Mouse (Mus musculus) urinary bladder, adult 2 months (tissue): Measurements from ENCODE around the gene Arid5b. TPM values are rescaled to one million over a fixed set of nuclear protein-coding genes. Genes with fewer than 3 reads are reported as not detected.

Experiments
- DNase-seq: peaks from one replicate; pipeline ENCODE4 v3.0.0; 2022; ENCODE audit warnings: low spot score
- polyA plus RNA-seq: library from polyadenylated mRNA; depleted of rRNA; stranded (reverse); fragments of >200 nt; gene quantifications from 2 replicates; pipeline ENCODE4 v1.2.3, GENCODE M21; 2012

Arid5b gene
- polyA plus RNA-seq, 1 experiment = 15.8 TPM

DNA sequence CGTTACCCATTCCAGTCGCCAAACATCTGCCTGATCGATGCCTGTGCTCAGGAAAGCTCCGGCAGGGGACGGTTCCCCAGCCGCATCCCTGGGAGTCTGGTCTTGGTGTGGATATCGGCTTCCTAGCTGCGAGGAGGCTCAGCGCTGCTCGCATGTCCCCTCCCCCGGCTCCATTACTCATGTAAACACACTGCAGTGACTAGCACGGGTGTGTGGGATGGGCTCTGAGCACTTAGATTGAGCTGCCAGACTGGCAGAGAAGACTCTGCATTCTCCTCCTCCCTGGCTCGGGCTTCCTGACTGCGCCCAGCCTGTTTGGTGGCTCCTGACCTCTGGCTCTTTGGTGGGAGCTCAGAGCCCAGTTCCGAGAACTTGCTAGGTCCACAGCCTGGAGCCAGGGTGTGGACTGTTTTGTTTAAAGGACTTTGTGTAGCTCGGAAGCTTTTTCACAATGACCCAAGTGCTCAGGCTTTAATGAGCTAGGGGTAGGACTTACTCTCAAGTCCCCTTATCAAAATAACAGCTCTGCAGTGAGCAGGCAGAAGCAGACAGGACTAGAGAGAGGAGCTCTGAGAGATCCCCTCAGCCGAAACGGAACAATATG is 142.0 kb downstream of the Arid5b start:
- peak; percentile 70 for DNase-seq

DNA sequence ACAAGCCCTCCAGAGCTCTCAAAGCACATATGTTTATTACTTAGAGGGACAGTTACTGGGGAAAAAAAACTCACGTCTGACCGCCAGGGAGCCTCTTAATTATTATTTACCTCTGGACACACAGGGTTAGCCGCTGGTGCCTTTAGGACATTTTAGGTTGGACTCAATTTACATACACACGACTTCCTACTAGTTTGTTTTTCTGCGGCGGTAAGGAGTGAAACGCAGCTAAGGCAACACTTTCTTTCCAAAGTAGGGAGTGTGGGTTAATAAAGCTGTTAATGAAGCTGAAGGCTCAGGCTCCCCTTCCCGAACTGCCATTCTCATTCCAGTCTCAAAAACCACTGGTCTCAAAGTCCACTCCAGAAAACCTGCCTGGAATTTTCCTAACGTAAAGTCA is 142.5 kb downstream of the Arid5b start:
- no peak for DNase-seq

DNA sequence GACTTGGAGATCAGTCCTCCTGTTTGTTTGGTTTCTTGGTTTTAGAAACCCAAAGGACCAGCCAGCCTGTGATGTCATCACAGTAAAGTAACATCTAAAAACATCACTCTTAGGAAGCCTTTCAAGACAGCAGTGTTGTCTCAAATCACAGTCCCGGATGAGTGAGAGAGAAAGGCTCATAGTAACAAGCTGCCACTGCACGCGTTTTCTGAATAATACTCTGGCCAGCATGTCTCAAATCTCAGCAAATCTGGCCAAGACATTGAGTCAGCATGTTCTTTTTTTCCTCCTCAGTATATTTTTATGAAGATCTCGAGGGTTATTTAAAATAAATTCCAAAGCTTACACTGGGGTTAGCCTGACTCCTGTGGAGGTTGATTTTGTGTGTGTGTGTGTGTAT is 143.1 kb downstream of the Arid5b start:
- no peak for DNase-seq

DNA sequence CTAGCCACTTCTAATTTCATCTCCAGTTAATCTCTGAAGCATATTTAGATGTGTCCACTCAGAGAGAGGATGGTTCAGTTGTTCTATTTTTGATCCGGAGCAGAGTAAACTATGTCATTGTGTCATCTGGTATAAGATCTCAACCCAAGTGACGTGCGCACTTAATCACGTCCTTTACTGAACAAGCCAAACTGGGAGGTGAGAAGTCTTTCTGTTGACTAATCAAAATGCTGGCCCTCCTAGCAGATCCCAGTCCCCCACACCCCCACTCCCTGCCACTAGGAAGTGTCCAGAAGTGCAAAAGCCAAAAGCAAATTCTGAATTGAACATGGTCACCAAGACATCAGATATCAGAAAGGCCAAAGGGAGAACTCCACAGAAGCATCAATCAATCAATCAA is 144.0 kb downstream of the Arid5b start:
- DNase-seq = no peak

DNA sequence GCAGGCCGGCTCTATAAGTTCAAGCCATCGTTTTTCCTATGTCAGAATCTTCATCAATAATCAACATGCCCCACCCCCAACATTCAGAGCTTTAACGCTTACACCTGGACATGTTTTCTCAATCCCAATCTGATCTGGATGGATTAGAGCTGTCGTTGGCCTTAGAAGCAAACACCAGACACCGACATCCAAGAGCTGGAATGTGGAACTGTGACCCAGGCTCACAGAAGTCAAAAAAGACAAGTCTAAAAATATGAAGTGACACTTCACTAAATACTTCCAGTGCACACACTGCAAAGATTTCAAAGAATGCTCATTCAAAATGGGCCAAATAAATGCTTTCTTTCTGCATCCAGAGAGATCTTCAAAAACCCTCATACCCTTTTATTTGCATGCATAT is 144.5 kb downstream of the Arid5b start:
- DNase-seq = no peak

DNA sequence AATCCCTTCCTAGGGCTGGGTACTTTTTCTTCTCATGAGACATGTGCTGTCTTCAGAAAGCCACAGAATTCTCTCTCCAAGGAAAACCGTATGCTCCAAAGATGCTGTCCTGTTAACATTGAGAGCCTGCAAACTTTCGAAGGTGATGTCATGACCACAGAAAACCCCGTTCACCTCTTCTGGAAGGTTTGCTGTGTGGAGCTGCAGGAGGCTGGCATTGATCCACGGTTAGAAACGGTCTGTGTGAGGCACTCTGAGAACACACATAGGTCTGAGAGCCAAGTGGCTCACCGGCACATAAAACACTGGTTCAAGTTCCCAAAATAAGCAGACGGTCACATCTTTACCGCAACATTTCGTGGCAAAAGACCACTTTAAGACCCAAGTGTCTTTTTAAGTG is 145.9 kb downstream of the Arid5b start:
- DNase-seq = no peak

DNA sequence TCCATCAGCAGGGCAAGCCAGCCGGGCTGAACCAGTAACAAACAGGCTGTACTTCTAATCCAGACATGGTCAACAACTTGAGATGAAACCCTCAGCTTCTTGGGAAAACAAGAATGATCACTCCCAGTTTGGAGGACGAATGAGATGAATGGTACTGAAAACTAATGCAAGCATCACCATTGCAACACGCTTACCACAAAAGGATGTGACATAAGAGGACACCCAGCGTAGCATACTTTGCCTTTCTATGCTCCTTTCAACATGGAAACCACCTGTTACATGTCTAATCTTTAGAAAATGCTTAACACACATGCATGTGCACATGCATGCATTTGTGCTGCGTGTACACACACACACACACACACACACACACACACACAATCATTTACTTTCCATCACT is 146.4 kb downstream of the Arid5b start:
- no peak for DNase-seq

DNA sequence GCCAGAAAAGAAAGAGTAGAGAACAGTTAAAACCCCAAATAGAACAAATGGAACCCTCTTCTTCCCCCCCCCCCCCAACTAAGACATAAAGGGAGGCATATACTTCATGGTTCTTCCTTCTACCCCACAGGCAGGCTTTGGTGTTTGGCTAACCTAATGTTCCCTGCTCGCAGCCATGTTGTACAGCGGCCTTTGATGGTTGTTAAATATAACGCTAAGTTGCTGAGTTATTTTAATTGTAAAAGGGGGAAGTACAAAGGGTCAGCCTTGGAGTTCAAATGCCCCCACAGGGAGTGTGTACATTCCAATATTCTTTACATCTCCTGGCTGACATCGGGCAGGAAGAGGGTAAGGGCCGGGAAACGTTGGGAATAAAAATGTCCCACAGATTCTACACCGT is 148.9 kb downstream of the Arid5b start:
- no peak for DNase-seq

DNA sequence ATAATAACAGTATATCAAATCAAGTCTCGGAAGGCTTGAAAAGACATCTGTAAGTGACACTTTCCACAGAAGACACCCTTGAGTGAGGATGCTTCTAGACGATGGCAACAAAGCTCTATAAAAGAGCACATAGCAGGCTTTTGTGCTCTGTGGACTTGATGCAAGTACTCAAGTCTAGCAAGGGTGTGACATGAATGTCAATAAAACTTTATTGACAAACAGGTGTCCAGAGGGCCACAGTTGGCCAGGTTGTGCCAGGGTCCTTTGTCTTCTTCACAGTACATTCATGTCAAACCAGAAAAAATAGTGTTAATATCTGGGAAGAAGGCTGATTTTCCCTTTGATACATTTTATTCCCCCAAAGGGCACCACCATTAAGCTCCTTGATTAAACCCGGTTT is 149.5 kb downstream of the Arid5b start:
- DNase-seq = no peak

DNA sequence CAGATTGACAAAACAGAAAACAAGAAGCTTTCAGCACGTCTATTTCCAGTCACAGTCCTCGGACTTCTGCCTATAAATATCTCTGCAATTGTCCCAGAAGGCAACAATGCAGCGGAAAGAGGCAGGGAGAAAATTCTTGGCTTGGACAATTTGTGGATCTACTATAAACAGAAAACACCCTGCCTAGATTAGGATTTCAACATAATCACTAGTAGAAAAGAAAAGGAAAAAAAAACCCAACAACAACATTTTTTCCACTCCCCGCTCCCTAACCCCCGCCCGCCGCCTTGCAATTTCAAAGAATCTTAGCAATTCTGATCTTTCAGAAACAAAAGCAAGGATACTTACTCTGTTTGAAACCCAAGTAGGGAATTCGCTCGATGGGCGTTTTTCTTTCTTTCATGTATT is 150.1 kb downstream of the Arid5b start:
- no peak for DNase-seq

DNA sequence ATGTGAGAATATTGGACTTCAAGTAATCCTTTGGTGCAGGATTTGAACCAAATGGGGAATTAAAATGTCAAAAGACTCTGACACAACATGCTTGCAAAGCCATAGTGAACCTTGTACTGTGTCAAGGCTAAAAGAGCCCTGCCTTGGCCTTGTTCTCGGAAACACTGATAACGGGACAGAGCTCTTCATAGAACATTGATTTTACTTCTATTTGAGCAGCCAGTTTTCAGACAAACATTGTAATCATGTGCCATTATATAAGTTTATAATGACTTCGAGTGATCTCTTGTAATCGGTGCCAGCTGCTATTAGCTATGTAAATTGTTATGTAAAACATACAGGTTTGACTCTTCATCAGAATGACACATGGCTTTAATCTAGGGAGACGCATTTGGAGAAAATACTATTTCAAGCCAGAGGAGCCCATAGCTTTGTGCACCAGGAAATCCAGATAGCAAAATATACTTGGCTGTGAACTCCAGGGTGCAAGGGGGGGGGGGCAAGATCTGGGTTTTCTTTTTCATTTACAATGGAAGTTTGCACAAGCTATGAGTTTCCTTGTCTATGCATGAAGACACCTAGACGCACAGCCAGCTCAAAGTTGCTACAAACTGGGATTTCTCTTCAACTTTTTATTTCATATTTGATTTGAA is 150.8 kb downstream of the Arid5b start:
- no peak for DNase-seq

DNA sequence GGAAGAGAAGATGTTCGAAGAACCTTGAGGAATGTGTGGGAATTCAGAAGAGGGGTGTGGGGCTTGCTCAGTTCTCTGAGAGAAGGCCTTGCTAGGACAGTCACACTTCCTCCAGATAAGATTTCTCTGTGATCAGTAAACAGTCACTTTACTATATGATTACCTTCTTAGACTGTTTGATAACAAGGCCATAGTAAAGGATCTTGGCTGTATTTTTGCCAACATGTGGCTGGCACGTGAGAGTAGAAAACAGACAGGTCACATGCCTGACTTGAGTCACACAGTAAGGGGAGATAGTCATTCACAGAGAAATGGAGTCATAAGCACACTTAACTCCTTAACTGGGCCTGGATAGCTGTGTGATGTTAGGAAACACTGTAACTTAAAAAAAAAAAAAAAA is 151.4 kb downstream of the Arid5b start:
- no peak for DNase-seq

DNA sequence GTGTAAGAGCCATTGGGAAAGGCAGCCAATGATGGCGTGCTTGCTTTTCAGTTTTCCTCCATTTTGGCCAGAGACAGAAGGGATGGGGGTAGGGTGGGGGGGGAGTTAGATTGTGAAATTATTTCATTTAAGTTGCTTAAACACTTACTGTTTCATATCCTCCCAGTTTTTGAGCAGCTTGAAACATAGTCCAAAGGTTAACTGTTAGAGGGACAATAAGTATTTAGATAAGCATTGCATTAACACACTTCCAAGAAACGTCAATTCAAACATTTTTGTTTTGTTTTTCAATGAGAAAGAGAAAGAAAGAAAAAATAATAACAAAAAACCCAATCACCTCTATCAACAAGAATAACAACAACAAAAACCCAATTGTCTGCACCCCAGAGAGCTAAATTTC is 152.0 kb downstream of the Arid5b start:
- DNase-seq = no peak

DNA sequence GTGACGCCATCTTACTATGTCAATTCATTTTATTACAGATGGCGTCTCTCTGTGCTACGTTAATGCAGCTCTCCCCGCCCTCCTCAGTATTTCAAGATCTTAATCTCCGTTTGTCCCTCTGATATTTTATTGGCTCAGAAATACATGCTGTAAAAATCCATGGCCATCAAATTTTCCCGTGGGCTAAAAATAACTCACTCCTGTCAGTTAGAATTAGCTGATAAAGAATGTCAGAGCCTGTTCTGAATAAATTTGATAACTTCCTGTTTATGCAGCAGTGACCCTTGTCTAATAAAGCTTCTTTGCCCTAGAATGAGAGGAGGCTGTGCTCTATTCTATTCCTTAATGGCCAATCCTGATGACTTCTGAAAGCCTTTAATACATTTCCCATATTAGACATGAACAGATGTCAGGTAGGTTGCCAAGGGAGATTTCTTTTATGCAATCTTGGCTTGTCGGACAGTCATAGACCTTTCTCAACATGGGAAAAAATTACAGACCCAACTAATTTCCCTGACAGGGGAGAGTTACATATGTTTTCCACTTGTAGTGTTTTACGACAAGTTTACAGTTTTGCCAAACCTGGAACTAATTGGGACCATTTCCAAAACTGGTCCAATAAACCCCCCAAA is 152.5 kb downstream of the Arid5b start:
- no peak for DNase-seq

DNA sequence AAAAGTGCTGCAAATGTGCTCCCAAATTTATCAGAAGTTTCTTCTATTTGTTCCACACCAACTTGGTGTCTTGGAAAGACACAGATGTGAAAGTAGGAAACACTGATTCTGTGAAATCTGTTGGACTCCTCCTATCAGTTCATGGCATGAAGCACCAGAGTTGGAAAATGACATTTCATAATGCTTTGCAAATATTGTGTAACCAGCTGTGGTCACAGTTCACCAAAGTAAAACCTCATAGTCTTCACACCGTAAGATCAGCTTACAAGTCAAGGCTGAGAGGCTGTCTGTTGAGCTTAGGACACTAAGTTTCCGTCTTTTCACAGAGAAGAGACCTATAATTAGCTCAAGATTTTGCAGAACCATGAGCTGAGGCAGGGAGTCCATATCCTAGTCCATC is 153.6 kb downstream of the Arid5b start:
- DNase-seq = no peak

DNA sequence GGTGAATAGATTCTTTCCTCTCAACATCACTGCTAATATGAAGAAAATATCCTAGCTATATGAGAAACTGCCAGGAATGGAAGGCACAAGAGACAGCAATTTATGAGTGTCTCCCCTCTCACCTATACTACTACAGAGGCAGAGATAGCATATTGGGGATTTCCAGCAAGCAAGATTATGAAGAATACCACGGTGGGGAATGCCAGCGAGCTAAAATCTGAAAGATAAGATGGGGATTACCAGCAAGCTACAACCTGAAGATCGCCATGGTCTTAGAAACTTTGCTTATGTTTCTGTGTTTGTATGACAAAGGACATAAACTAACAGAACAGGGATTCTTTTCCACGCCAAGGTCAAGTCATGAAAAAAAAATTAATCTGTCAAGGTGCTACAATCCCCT is 155.1 kb downstream of the Arid5b start:
- DNase-seq = no peak

DNA sequence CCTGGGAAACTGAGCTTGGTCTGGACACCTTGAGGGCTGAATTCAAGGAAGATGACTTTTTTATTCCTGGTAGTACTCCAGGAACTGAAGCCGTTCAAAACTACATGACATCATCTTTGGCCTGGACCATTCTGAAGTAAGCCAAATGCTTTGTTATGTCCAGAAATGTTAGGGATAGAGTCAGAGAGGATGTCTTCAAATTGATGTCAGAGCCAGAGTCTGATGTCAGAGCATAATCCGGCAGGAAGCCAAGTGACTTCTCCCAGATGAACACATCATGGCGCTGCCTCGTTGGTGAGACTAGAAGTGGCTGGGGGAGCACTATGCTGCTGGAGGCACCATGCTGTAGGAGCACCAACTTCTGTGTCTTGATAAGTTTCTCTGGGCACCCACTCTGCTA is 156.6 kb downstream of the Arid5b start:
- DNase-seq = no peak

DNA sequence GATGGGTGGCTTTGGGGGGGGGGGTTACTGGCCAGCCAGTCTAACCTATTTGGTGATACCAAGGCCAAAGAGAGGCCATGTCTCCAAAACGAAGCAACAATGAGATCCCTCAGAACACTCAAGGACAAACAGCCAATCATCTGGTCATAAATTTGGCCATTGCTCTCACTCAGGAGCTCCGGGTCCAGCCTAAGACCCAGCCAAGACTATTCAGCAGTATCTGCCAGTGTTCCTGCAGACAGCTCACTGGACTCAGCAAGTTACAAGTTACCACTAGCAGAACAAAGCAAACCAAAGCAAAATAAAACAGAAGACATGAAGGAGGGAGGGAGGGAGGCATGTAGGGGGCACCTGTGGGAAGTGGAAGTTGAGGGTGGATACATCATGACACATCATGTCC is 157.3 kb downstream of the Arid5b start:
- DNase-seq = no peak

DNA sequence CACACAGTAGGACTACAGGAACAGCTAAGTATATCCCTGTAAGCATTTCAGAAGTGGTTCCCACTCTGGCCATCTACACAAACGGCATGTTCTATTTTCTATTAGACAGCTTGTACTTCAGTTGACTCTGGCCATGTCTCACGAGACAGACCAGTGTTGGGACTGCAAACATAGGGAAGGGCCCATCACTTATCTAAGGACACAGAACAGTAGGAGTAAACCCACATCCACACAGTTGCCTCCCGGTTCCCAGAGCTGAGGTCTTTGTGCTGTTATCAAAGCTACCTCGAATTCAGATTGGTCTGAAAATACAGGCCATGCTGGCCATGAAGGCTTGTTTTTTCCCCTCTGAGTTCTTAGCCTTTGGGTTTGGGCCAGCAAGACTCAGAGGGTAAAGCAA is 158.5 kb downstream of the Arid5b start:
- DNase-seq = no peak

DNA sequence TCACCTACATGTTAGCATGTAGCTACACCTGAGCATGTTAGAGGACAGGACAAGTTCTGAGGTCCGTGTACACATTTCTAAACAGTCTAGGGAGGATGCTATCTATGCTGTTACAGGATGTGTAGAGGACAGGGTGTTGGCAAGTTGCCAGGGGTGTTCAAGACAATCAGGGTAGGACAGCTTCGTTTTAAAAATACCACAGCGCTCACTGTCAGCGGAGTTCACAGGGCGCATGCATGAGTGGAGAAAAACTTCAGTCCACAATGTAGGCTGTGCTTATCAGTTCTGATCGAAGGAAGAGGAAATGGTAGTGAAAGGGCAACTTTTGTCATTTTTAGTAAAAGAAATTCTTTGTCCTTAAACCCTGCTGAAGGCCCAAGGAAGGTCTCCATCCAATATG is 159.3 kb downstream of the Arid5b start:
- DNase-seq = no peak

DNA sequence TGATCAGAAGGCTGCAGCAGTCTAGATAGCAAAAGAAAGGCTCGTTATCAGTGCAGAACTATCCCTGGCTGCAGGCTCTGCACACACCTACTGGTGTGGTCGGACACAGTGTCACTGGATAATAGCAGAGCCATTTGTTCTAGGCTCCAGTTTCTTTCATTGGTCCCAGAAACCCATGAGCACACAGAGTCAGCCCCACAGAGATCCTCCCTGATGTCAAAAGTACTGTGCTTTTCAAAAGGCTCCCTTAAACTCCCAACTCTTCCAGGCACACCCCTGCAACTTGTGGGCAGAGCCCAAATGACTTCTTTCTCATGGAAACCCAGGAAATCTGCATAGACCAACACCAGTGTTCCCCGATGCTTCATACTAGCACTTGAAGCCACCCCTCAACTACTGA is 163.6 kb downstream of the Arid5b start:
- DNase-seq = no peak

DNA sequence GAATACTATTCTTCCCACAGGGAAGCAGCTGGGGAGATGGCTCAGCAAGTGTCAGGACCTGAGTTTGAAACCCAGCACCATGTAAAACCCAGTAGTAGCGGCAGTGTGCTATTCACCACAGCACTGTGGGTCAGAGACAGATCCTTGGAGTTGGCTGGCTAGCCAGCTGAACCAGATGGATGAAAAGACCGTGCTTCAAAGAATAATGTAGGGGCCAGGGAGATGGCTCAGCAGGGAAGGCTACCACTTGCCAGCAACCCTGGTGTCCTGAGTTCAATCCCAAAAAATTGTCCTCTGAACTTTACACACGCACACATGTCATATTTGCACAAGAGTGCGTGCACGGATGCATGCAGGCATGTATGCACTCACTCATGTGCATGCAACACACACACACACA is 164.9 kb downstream of the Arid5b start:
- DNase-seq = no peak

DNA sequence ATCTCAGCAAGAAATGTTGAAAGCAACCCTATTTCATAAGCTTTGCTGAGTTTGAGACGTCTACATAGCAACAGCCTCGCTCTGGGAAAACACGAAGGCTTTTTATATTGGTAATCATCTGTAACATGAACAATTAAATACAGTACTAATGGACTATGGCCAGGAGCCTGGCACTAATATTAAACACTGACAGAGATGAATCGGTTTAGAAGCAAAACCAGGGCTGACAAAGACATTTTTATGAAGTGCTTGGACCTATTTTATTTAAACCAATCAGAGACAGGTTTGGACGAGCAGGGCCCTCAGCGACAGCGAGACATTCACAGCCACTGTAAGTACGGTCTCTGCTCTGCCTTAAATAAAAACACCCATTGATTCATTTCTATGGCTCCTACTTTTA is 165.6 kb downstream of the Arid5b start:
- DNase-seq = no peak

DNA sequence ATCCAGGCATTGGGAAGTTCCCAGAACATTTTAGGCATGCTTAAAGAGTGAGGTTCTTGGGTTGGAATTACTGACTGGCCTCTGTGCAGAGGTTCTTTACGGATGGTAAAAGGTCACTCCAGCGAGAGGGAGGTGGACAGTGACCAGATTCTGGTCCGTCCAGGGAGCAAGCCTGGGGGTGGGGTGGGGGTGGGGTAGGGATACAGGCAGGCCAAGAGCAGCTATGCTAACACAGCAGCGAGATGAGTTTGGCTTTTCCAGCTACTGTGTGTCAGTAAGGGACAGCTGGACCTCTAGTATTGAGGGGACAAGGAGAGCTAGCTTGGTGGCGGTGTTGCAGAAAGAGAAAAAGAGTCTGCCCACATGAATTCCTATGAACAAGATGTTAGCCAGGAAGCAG is 167.9 kb downstream of the Arid5b start:
- DNase-seq = no peak
